Comparison of ENCODE assay signal across 9 mouse cellular contexts in the genomic region with DNA sequence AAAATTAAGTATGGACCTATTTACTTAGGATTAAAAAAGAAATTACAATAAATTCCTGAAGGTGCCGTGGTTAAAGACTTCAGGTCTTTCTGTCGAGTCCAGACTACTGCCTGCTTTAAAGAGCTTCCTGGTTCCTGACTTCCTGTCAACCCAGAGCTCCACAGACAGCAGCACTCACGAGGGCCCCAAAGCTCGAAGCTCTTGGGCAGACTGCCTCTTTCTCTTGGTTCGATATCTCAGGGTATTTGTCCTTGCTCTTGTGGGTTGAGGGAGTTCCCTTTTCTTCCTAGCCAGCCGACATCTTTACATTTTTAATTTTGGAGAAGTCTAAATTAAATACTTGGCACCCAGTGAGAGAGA. TPM values are rescaled to one million over a fixed set of nuclear protein-coding genes. Genes with fewer than 3 reads are reported as not detected.
A peak's percentile ranks its signal among the peaks of the same experiment; 100 is the strongest.
DNase-seq lines count a peak whose midpoint lies in the region; ATAC-seq and TF ChIP-seq lines count a peak whose summit lies in the region.
"Had no signal": no experiment of that assay in that cellular context is flagged by ENCODE, and none has a peak within 500 bp of the region (broad histone marks: within the 10 kb centered on the region; RNA-seq: fewer than 3 reads in every experiment).

No protein-coding gene starts in this region.

- no peak for TF ChIP-seq CTCF in layer of hippocampus, adult 2 months (conservative IDR thresholded peaks at IDR 0.05)

- peak overlapping the region; percentile 66 for H3K27ac ChIP-seq in layer of hippocampus, adult 2 months
- peak overlapping the region; percentile 76 for H3K27ac ChIP-seq in brown adipose tissue, adult 24 weeks (replicated peaks; ENCODE audit: low read depth, low read length)
- peak overlapping the region; percentile 61 to 86 for H3K27ac ChIP-seq in heart, embryonic 14.5 days (replicated peaks in 1 of 2; ENCODE audit: control insufficient read depth in 1 of 2, insufficient read depth in 1 of 2, low read depth in 2 of 2, low read length in 2 of 2)

- no peak overlapping the region for H3K4me2 ChIP-seq in heart, embryonic 14.5 days (ENCODE audit: low read length)

- H3K9me3 ChIP-seq in heart, embryonic 14.5 days (ENCODE audit: control insufficient read depth, low read length) = no peaks in the 10 kb centered on the region

- no peak overlapping the region for H3K4me3 ChIP-seq in layer of hippocampus, adult 2 months
- no peak overlapping the region for H3K4me3 ChIP-seq in brown adipose tissue, adult 24 weeks (ENCODE audit: insufficient read depth, low read depth, low read length)
- no peak overlapping the region for H3K4me3 ChIP-seq in heart, embryonic 14.5 days (ENCODE audit: control insufficient read depth in 1 of 2, insufficient read depth in 1 of 2, low read depth in 1 of 2, low read length in 2 of 2)

- H3K36me3 ChIP-seq in heart, embryonic 14.5 days (ENCODE audit: control insufficient read depth, insufficient read depth, low read length) = no peaks in the 10 kb centered on the region

- 38% methylated on average over 6 of the region's 6 CpGs for WGBS in heart, embryonic 14.5 days

- no peak overlapping the region for H3K9ac ChIP-seq in heart, embryonic 14.5 days (ENCODE audit: low read length)

- DNase-seq in layer of hippocampus, adult 2 months (ENCODE audit: low spot score in 2 of 2) = no peak
- DNase-seq in layer of hippocampus, postnatal 14 days (ENCODE audit: low spot score in 2 of 2) = no peak
- no peak for DNase-seq in ovary, postnatal 36 days (ENCODE audit: low spot score)
- no peak for DNase-seq in spleen, postnatal 4 days (ENCODE audit: low spot score in 2 of 2)
- DNase-seq in layer of hippocampus, adult 9-10 months (ENCODE audit: low spot score) = no peak

- no peaks in the 10 kb centered on the region for H3K27me3 ChIP-seq in heart, embryonic 14.5 days (ENCODE audit: control insufficient read depth, insufficient read depth, low read length)

- ATAC-seq in heart, embryonic 14.5 days (ENCODE audit: insufficient number of reproducible peaks, insufficient read depth, low FRiP score, low read depth) = no peak
- ATAC-seq in monocyte, adult 5-6 weeks (replicated peaks; ENCODE audit: insufficient number of reproducible peaks, low FRiP score, low TSS enrichment, poor library complexity, severe bottlenecking) = peak; percentile 88
- ATAC-seq: activated CD4-positive, CD25-positive, alpha-beta regulatory T cell, adult 4 months had no signal

- no peaks in the 10 kb centered on the region for H3K4me1 ChIP-seq in brown adipose tissue, adult 24 weeks (ENCODE audit: control insufficient read depth, insufficient read depth, insufficient read length, low read length)
- peaks cover 15 to 23% of the 10 kb centered on the region in 2 experiments for H3K4me1 ChIP-seq in heart, embryonic 14.5 days (ENCODE audit: control insufficient read depth in 2 of 2, insufficient read depth in 2 of 2, low read length in 2 of 2)

RNA-seq across cellular contexts. Expression of a gene that starts 48.3 kb away (rescaled TPM):
- total RNA-seq in layer of hippocampus, adult 2 months (2021) = 10 to 100 TPM; 85.8 to 91.6 TPM
- total RNA-seq in layer of hippocampus, postnatal 14 days (2021) = 10 to 100 TPM; 66.1 to 69.8 TPM
- 0.58 and 2.5 TPM in 2 replicates for polyA plus RNA-seq in brown adipose tissue, adult 24 weeks (2012; ENCODE audit: insufficient read depth, insufficient read length, missing spikeins)
- 12.1 and 12.2 TPM in 2 replicates for polyA plus RNA-seq in heart, embryonic 14.5 days (2014; fragmentation: Nextera tagmentation; extraction: Ambion mirVana)
- 37.8 to 63.9 TPM (median 41.1 TPM) in 3 replicates for total RNA-seq in monocyte, adult 5-6 weeks (2017)
